Mouse (Mus musculus) urinary bladder, postnatal 36 days (tissue): ENCODE results near the gene Ppp6r1.
"Not testable (repeated sequence)": the region's sequence is repeated elsewhere in the genome, so short reads cannot be mapped to it uniquely, and the experiment has no call there.

Experiments
- DNase-seq, 2 experiments: peaks; one replicate each; pipeline ENCODE4 v3.0.0; 2022; ENCODE audit warnings: low spot score in 2 of 2, mixed read lengths in 1 of 2

Gene Ppp6r1

GRCm38 (mm10) chr7:4619979-4620378, 38.8 kb downstream of the Ppp6r1 start:
- DNase-seq = peak in 1 of 2 experiments; percentile 10

GRCm38 (mm10) chr7:4613740-4614403, 44.9 kb downstream of the Ppp6r1 start:
- DNase-seq = no peak

DNA sequence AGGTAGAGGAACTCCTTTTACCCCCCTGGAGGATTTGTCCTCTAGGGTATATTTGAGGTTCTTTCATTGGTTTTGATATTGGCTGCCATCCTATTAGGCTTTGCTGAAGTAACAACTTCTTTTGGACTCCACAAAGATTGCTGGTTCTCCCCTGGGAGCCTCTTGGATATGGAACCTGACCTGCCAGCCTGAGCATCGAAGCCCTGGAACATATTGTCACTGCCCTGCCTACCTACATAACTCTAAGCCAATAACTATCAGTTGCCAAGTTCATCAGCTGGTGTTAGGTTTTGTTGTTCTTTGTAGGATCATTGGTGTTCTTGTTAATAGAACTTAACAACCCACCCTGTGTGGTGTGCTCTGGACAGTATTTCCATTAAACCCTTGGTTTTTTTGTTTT, 45.9 kb downstream of the Ppp6r1 start:
- no peak for DNase-seq

DNA sequence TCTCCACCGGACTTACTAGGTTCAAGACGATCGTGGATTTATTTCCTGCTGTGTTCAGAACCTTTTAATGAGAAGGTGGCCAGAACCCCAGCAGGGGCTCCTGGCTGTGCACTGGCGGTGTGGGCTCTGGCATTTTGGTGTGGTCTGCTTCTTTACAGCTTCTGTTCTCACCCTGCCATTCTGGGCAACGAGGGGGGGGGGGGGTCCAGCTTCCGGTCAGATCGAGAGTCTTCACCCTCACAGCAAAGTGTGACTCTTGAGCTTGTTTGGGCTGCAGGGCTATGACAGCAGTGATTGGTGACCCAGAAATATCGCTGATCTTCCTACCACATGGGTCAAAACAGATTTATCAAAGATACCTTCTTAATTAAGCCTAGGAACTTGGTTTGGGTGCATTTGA, 46.4 kb downstream of the Ppp6r1 start:
- no peak for DNase-seq

DNA sequence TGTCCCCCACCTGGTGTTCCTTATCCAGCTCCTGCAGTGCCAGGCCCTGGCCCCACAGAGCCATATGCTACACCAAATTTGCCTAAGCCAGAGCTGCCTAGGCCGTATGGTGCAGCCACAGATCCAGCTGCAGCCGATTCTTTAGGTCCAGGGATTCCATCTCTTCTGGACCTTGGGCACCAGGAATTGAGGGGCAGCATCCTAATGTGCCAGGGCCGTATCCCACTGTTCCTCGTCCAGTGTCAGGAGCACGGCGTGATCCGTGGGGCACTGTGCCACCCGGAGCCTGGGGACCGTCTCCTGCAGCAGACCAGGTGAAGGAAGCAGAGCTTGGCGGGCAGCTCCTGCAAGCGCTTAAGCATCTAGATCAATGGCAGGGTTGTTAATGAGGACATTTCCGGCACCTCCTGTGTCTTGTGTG, 46.9 kb downstream of the Ppp6r1 start:
- DNase-seq = no peak

GRCm38 (mm10) chr7:4611511-4611910, 47.3 kb downstream of the Ppp6r1 start:
- DNase-seq = no peak

- DNase-seq = no peak
Measured at GRCm38 (mm10) chr7:4608002-4608401, 50.8 kb downstream of the Ppp6r1 start.

- no peak for DNase-seq
Measured at GRCm38 (mm10) chr7:4603873-4604272, 54.9 kb downstream of the Ppp6r1 start, which contains the start of gene Ptprh. Gene Ptprh, minus strand, starts transcription at chr7:4604041.

GRCm38 (mm10) chr7:4602969-4603368, 55.9 kb downstream of the Ppp6r1 start:
- DNase-seq = no peak

- DNase-seq = not testable (repeated sequence)
Measured at GRCm38 (mm10) chr7:4597046-4597445, 61.8 kb downstream of the Ppp6r1 start.
